Mouse (Mus musculus) right cerebral cortex, adult 18-20 months (tissue): ENCODE results near the gene Tmem59l.

Source experiments
- DNase-seq: peaks from one replicate; pipeline ENCODE4 v3.0.0; 2022; ENCODE audit warnings: mixed read lengths

Gene Tmem59l

DNA sequence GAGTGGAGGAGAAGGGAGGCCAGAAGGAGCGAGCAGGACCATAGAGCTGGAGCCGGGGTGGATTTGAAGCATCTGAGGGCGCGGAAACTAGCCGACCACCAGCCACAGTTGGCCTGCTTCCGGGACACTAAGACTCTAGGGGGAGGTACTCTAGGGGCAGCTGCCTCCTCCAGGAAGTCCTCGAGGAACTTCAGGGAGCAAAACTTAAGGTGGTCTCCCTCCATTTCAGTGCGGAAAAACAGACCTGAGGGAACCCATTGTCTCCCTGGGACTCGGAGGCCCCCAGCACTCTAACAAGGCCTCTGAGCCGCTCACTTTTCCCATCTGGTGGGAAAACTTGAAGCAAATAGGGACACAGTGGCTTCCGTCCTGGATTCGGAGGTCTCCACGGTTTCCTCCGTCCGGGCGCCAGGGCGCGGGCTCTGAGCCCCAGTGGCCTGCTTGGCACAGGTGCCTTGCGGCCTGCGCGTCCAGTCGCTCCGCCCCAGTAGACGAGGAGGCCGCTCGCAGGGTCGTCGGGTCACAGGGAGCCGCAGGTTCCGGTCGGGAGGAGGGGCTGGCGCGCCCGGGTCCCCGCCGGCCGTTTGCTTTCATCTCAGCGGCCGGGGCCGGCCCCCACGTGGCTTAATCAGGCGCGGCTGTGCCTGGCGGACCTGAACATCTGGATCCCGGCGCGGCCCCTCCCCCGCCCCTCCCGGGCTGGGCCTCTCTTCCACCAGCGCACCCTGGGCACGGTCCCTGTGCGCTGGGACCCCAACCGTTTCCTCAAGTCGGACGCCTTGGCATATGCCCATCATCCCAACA, 1.0 kb upstream of the Tmem59l start:
- DNase-seq = no peak

DNA sequence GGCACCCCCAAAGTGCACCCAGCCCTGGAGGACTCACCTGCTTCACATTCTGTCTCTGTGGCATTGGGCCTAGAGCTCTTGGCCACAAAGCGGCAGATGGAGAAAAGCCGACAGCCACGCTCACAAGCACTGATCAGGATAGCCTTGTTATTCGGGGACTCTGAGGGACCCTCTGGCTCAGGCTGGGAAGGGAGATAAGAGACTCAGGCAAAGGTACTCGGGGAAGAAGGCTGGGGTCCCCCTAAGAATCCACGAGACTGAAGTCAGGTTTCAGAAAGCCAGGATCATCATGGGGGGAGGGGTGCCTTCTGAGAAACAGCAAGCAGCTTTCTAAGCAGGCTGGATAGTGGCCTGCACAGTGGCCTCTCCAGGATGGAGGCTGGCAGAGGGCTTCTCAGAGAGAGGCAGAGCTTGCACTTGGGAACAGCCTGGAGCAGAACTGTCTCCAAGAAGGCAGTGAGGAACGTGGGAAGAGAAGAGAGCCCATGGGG, 922 bp downstream of the Tmem59l start:
- DNase-seq = no peak

DNA sequence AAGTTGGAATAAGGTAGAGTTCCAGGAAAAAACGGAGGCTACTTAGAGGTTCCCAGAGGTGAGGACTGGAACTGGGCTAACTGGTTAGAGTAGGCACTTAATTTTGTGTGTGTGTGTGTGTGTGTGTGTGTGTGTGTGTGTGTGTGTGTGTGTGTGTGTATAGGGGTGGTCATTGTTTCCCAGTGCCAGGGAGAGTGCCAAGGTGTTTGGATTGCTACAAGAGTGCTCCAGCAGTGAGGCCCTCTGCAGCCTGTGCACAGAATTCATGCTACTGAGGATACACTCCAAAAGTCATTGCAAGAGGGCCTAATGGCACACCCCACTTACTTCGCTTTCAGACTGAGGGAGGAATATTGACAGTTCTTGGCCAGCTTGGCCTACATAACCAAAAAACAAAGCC, 4.2 kb downstream of the Tmem59l start:
- DNase-seq = no peak

GRCm38 (mm10) chr8:70481908-70482307, 5.2 kb downstream of the Tmem59l start:
- DNase-seq = peak; percentile 87

- DNase-seq = no peak
These were observed 9.7 kb downstream of the Tmem59l start for GRCm38 (mm10) chr8:70477269-70477982.

- peak; percentile 93 for DNase-seq
These were observed 10.6 kb downstream of the Tmem59l start, which contains the start of gene Klhl26 for GRCm38 (mm10) chr8:70476333-70477268. Gene Klhl26, minus strand, starts transcription at chr8:70476968.

- DNase-seq = no peak
These were observed 15.3 kb downstream of the Tmem59l start for GRCm38 (mm10) chr8:70471856-70472255.

DNA sequence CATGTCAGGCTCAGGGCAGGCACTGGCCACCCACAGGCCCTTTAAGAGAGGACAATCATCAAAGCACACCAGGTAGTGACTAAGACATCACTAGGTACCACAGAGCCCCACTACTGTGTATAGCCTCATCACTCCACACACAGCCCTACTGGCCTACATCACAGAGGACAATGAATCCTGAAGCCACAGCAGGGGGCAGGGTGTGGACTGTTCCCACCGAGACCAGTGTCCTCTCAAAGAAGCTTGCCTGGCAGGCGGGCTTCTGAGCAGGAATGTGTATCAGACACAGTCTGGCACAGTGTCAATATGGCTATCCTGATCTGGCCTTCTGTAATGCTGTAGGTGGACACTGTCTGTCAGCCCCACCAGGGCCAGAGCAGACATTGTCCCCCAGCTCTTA, 17.2 kb downstream of the Tmem59l start:
- DNase-seq = no peak

GRCm38 (mm10) chr8:70469295-70469916, 17.8 kb downstream of the Tmem59l start:
- DNase-seq = no peak

DNA sequence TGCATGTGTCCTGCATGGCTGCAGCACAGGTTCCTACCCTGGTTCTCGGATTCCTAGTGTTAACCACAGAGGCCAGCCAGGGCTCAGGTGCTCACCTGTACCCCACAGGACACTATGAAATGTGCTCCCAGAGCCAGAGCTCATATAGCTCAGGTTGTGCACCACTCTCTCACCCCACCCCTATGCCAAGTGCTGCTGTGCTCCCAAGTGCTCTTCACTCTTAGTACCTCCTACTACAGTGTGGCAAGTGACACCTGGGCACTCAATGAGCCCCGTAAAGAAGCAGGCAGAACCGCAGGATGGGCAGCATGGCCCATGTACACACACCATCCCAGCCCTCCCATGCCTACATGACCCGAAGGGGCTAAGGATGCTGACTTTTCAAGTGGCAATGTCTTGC, 18.4 kb downstream of the Tmem59l start:
- no peak for DNase-seq

DNA sequence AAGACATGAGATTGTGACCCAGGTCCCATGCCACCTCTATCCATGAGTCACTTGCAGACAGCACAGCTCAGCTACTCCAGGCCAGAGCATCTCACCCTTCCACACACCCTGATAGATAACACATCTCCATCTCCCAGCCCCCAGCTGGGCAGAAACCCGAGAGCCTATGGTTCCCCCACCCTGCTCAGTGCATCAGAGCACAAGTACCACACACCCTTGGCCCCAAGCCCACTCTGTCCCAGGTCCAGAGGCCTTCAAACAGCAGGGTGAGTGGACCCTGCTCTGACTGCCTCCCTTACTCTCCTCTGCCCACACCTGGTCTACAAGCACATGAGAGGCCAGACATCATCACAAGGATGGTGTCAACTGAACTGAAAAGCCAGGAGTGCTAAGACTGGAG, 19.3 kb downstream of the Tmem59l start:
- DNase-seq = no peak

- DNase-seq = no peak
These were observed 19.9 kb downstream of the Tmem59l start for GRCm38 (mm10) chr8:70467229-70467725.

DNA sequence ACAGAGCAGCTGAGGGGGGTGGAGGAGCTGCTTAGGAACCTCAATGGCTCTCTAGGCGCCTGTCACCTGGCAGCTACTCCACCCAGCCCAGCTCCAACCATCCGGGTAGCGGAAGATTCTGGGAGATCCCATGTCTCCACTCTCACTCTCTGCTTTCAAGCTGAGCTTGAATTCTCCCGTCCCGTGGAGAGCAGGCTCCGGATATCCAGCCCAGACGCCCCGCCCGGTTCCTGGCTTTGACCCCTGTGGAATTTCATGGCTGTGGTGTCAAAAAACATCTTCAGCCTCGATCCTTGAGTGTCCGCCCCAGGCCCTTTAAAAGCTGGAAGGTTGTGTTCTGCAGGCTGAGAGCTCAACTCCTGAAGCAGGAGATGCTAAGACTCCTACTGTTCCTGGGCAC, 20.4 kb downstream of the Tmem59l start:
- no peak for DNase-seq

- DNase-seq = no peak
These were observed 20.9 kb downstream of the Tmem59l start for GRCm38 (mm10) chr8:70466305-70466704.

- no peak for DNase-seq
These were observed 21.5 kb downstream of the Tmem59l start for GRCm38 (mm10) chr8:70465701-70466100.

GRCm38 (mm10) chr8:70464162-70464561, 23.0 kb downstream of the Tmem59l start:
- no peak for DNase-seq

DNA sequence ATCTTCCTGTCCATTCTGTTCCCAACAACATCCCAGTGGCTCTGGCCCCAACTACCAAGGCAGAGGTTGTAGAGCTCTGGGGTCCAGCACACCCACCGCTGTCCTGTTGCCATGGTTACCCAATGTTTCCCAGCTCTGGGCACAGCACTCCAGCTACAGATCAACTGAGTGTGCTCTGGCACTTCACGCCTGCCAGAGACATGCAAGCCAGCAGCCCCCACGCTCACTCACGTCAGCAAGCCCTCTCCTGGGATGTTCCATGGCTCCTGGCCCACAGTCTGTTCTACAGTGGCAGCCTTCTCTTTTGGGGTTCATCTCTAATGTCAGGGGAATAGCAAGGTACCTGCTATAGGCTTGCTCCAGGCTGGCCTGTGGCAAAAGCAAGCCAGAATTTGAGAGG, 23.9 kb downstream of the Tmem59l start:
- DNase-seq = peak; percentile 90

- DNase-seq = no peak
These were observed 24.7 kb downstream of the Tmem59l start for GRCm38 (mm10) chr8:70462516-70462813.

- no peak for DNase-seq
These were observed 25.2 kb downstream of the Tmem59l start for GRCm38 (mm10) chr8:70461765-70462515.

DNA sequence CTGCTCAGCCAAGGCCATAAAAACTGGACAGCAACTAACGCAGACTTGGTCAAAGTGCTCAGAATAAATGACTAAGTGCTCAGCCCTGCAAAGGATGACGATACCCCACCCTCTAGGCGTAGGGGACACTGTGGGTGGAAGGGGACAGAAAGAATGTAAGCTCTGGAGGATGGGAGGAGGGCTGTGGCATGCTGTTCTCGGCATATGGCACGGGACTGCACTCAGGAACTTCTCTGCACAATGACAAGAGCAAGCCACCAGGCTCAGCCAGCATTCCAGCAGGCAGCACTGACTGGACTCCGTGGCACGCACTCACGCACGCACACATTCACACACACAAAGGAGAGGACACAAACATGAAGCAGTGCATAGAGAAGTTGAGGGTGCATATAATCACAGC, 26.6 kb downstream of the Tmem59l start:
- DNase-seq = no peak

DNA sequence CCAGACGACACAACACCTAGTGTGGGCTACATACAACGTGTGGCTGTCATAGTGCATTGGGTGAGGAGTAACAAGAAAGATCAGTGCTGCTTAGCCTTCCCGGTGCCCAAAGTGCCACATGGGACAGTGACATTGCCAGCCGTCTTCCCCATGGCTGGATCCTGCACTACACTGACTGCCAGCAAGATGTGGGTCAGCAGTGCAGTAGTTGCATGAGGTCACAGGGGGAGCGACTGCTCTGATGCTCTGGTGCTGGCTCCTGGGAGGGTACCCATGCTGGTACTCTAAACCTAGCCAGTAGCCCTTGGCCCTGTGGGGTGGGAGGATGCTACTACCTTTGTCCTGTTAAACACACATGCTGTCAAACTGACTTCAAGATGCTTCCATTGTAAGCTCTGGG, 27.0 kb downstream of the Tmem59l start:
- DNase-seq = no peak

DNA sequence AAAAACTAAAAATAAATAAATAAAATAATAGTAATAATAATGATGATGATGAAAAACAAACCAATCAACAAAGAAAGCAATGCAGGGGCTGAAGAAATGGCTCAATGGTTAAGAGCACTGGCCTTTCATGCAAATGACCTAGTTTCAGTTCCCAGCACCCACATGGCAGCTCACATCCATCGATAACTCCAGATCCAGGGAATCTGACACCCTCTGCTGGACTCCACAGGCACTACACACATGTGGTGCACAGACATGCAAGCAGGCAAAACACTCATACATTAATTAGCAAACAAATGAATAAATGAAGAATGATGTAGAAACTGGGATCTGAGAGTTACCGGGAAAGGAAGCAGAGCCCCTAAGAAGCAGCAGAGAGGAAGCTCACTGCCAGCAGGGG, 27.5 kb downstream of the Tmem59l start:
- no peak for DNase-seq
